Mouse (Mus musculus) cortical plate, adult 2 months (tissue): ENCODE measurements around the gene Ttc6.

Experiments
- CTCF ChIP-seq: fragments of 200-500 bp; IDR thresholded peaks from 2 replicates; pipeline ENCODE4 v1.5.1; 2011; ENCODE audit warnings: mild to moderate bottlenecking, control low read depth, low read length; ENCODE audit not compliant: insufficient read depth; ENCODE audit errors: extremely low read depth
- POLR2A ChIP-seq: fragments of 200-500 bp; IDR thresholded peaks from 2 replicates; pipeline ENCODE4 v1.6.1; 2011; ENCODE audit warnings: mild to moderate bottlenecking, low read length, control low read depth; ENCODE audit not compliant: insufficient read depth; ENCODE audit errors: extremely low read depth

GRCm38 (mm10) chr12:57787471-57787870 is 223.6 kb downstream of the Ttc6 start:
- no peak for TF ChIP-seq POLR2A
- peak; percentile 77 for TF ChIP-seq CTCF
